Mouse (Mus musculus) forebrain, embryonic 13.5 days (tissue): ENCODE results near the gene Eef1a1. TPM values are rescaled to one million over a fixed set of nuclear protein-coding genes. Genes with fewer than 3 reads are reported as not detected.

Experiments
- ATAC-seq: fragments of 200-750 bp; cut with Nextera tagmentation; 2 replicates; pipeline ENCODE4 v1.8.0; 2017
- H3K27ac ChIP-seq: fragments of 300-500 bp; sonication (generic); 2 replicates; pipeline ENCODE4 v1.5.1; 2015; ENCODE audit warnings: inconsistent platforms, mild to moderate bottlenecking, moderate library complexity
- H3K27me3 ChIP-seq: fragments of 300-500 bp; sonication (generic); 2 replicates; pipeline ENCODE4 v1.6.1; 2015; ENCODE audit warnings: mild to moderate bottlenecking, inconsistent platforms
- H3K36me3 ChIP-seq: fragments of 300-500 bp; sonication (generic); 2 replicates; pipeline ENCODE4 v1.6.1; 2015; ENCODE audit warnings: mild to moderate bottlenecking, inconsistent platforms; ENCODE audit not compliant: poor library complexity, severe bottlenecking
- H3K4me1 ChIP-seq: fragments of 300-500 bp; sonication (generic); 2 replicates; pipeline ENCODE4 v1.6.1; 2015; ENCODE audit warnings: inconsistent platforms
- H3K4me2 ChIP-seq: fragments of 300-500 bp; sonication (generic); 2 replicates; pipeline ENCODE4 v1.6.1; 2015; ENCODE audit warnings: inconsistent platforms, mild to moderate bottlenecking, moderate library complexity
- H3K4me3 ChIP-seq: fragments of 300-500 bp; sonication (generic); 2 replicates; pipeline ENCODE4 v1.5.1; 2015; ENCODE audit warnings: mild to moderate bottlenecking, inconsistent platforms
- H3K9ac ChIP-seq: fragments of 300-500 bp; sonication (generic); 2 replicates; pipeline ENCODE4 v1.6.1; 2015; ENCODE audit warnings: mild to moderate bottlenecking, inconsistent platforms
- H3K9me3 ChIP-seq: fragments of 300-500 bp; sonication (generic); replicated peaks from 2 replicates; pipeline ENCODE4 v1.6.1; 2016; ENCODE audit warnings: inconsistent platforms
- WGBS: fragments of 180-500 bp; shearing (Covaris S2); methylation state at CpG from one replicate; pipeline ENCODE4 v1.1.7; 2015; 5-methylcytosine and 5-hydroxymethylcytosine counted together
- microRNA-seq: library from miRNA; unstranded; fragments of <30 nt; microRNA quantifications from one replicate; pipeline ENCODE4, GENCODE M21; 2016
- polyA plus RNA-seq: library from polyadenylated mRNA; unstranded; fragments of >200 nt; fragmentation: Nextera tagmentation; extraction: Ambion mirVana; gene quantifications from 2 replicates; pipeline ENCODE4 v1.2.1, GENCODE M21; 2015

Eef1a1 gene
- polyA plus RNA-seq, 1 experiment from 2014 or later: 4,108 TPM

DNA sequence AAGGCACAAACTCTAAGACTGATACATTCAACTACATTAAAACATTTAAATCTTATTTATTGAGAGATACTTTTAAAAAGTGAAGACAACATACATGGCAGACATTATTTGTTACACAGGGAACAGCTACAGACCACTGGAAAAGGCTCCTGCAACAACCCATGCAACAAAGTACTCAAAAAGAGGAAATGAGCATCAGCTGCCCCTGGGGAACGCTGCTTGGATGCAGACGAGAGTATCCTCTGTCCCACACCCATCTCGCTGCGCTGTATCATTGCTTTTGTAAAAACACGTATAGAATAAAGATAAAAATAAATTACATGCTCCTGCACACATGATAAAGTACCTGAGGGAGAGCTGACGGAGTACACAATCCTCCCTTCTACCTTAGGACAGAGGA is 58.5 kb downstream of the Eef1a1 start:
- Histone ChIP-seq H3K4me2 (no peak overlapping the region), H3K27ac (no peak overlapping the region), H3K27me3 (0 out of 2 replicates have a peak, but pooled peaks cover 2% of the 10 kb centered on the region), H3K9me3 (no peaks in the 10 kb centered on the region), H3K36me3 (no peaks in the 10 kb centered on the region), H3K9ac (no peak overlapping the region), H3K4me3 (no peak overlapping the region), H3K4me1 (peaks cover 3% of the 10 kb centered on the region; the same call in 1 of the 2 replicates)
- no peak for ATAC-seq
- 88% methylated on average over 6 of the region's 6 CpGs for WGBS

GRCm38 (mm10) chr9:78429551-78429950 is 59.4 kb downstream of the Eef1a1 start:
- Histone ChIP-seq H3K4me3 (no peak overlapping the region), H3K9me3 (no peaks in the 10 kb centered on the region), H3K4me1 (peaks cover 3% of the 10 kb centered on the region; the same call in 1 of the 2 replicates), H3K27ac (no peak overlapping the region), H3K4me2 (no peak overlapping the region), H3K27me3 (0 out of 2 replicates have a peak, but pooled peaks cover 2% of the 10 kb centered on the region), H3K36me3 (no peaks in the 10 kb centered on the region), H3K9ac (no peak overlapping the region)
- 61% methylated on average over 2 of the region's 2 CpGs for WGBS
- ATAC-seq: no peak

DNA sequence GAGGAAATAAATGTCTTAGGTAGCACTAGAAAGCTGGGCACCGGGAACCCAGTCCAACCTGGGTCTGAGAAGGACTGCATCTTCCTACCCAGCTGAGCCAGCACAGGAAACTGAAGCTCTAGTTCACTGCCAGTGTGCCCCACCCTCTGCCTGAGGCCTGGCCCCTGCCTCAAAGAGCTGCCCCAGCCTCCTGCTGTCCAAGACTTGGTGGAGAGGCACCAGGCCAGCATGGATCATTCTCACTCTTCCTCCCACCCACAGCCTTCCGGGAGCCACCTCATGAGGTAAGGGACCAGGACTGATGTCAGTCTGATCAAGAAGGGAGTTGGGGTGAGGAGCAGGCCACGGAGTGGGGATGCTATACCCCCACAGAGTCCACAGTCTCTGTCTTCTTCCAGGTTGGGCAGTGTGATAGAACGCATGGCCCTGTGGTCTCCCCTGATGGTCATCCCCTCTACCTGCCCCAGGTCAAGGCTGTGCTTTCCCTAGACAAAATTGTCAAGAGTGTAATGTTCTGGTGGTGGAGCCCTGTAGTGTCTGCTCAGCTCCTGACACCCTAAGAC is 60.0 kb downstream of the Eef1a1 start:
- Histone ChIP-seq H3K36me3 (no peaks in the 10 kb centered on the region), H3K4me3 (no peak overlapping the region), H3K9me3 (no peaks in the 10 kb centered on the region), H3K4me2 (no peak overlapping the region), H3K4me1 (peaks cover 3% of the 10 kb centered on the region; the same call in 1 of the 2 replicates), H3K27ac (no peak overlapping the region), H3K27me3 (0 out of 2 replicates have a peak, but pooled peaks cover 2% of the 10 kb centered on the region), H3K9ac (no peak overlapping the region)
- WGBS: 87% methylated on average over 4 of the region's 4 CpGs
- ATAC-seq: no peak

Small RNA genes lying within 50 kb of the gene (microRNA-seq; reads per million reads assigned to microRNA genes)
- gene Gm26377: not detected

Other genes with a start within 250 kb of the Eef1a1 start
- not detected in 2 replicates for gene Gm3776, start 232.0 kb downstream of the Eef1a1 start, polyA plus RNA-seq
- gene Gm10639, start 199.2 kb downstream of the Eef1a1 start, polyA plus RNA-seq: not detected in 2 replicates
- gene Omt2a, start 174.4 kb downstream of the Eef1a1 start, polyA plus RNA-seq: not detected in 2 replicates
- gene Omt2b, start 161.6 kb downstream of the Eef1a1 start, polyA plus RNA-seq: not detected in 2 replicates
- not detected in 2 replicates for gene Gsta2, start 133.4 kb downstream of the Eef1a1 start, polyA plus RNA-seq
- 1.1 and 1.2 TPM in 2 replicates for gene Dppa5a, start 121.0 kb downstream of the Eef1a1 start, polyA plus RNA-seq
- 6.1 and 6.3 TPM in 2 replicates for gene Ooep, start 110.4 kb downstream of the Eef1a1 start, polyA plus RNA-seq
- 0.15 and 0.19 TPM in 2 replicates for gene Ddx43, start 93.4 kb downstream of the Eef1a1 start, polyA plus RNA-seq
- 0.47 and 0.62 TPM in 2 replicates for gene Cgas, start 45.9 kb downstream of the Eef1a1 start, polyA plus RNA-seq
- gene Mto1, start 40.9 kb downstream of the Eef1a1 start, polyA plus RNA-seq: 24.9 and 26.1 TPM in 2 replicates
- gene Gm17324, start 40.4 kb downstream of the Eef1a1 start, polyA plus RNA-seq: 0.65 and 0.97 TPM in 2 replicates
- 15.3 and 15.8 TPM in 2 replicates for gene Slc17a5, start 98.9 kb upstream of the Eef1a1 start, polyA plus RNA-seq
- 1.6 and 2.1 TPM in 2 replicates for gene Cd109, start 126.4 kb upstream of the Eef1a1 start, polyA plus RNA-seq